Mouse (Mus musculus): ENCODE data around the gene Dgke.

- peak; percentile 12; the same call in 1 of the 2 replicates for TF ChIP-seq CTCF (IDR thresholded peaks at IDR 0.05; ENCODE audit: low read depth, low read length)
- TF ChIP-seq POLR2A (IDR thresholded peaks at IDR 0.05; ENCODE audit: borderline replicate concordance, low read depth, low read length) = no peak
Observed at GRCm38 (mm10) chr11:89088754-89089153, 22.1 kb upstream of the Dgke start.

Data from bone marrow macrophage, adult 2 months (primary cell).